15 mouse cellular contexts compared by ENCODE assay signal in the genomic region with DNA sequence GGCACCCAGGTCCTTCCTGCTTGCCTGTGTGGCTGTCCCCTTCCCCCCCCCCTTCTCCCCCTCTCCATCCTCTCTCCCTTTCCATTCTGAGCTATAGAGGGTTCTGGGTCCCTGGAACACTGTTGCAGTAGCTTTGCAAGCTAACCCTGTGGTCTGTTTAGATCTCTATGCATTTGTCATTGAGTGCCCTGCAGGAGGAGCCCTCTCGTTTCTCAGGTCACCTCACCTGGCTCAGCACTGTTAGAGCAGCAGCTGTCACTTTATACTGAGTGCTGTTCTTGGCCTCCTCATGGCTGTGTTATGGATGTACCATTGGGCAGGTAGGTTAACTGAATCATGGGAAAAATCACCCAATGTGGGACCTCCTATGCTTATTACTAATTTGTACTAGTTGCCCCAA.
"Had no signal": no experiment of that assay in that cellular context is flagged by ENCODE, and none has a peak within 500 bp of the region (broad histone marks: within the 10 kb centered on the region; RNA-seq: fewer than 3 reads in every experiment).

No protein-coding gene starts in this region.

- ATAC-seq: midbrain, embryonic 16.5 days had no signal

- H3K9me3 ChIP-seq: limb, embryonic 10.5 days; midbrain, embryonic 12.5 days; neural tube, embryonic 15.5 days; stomach, embryonic 15.5 days had no signal

- H3K4me1 ChIP-seq: megakaryocyte, embryonic 14.5 days; midbrain, embryonic 12.5 days; neural tube, embryonic 15.5 days; stomach, embryonic 15.5 days had no signal

- DNase-seq: kidney, adult 11 months; kidney, postnatal 14 days; lung, postnatal 10 days; right cerebral cortex, adult 18-20 months; right cerebral cortex, postnatal 25 days; thymus, postnatal 36 days had no signal

- H3K4me3 ChIP-seq: left cerebral cortex, adult 2 months; limb, embryonic 10.5 days; megakaryocyte, embryonic 14.5 days; midbrain, embryonic 12.5 days; myocyte; neural tube, embryonic 15.5 days; stomach, embryonic 15.5 days had no signal

- H3K9ac ChIP-seq: midbrain, embryonic 12.5 days; neural tube, embryonic 15.5 days; stomach, embryonic 15.5 days had no signal

- H3K27ac ChIP-seq: left cerebral cortex, adult 2 months; limb, embryonic 10.5 days; macrophage; midbrain, embryonic 12.5 days; neural tube, embryonic 15.5 days; stomach, embryonic 15.5 days had no signal

- H3K4me2 ChIP-seq: midbrain, embryonic 12.5 days; neural tube, embryonic 15.5 days; stomach, embryonic 15.5 days had no signal

- H3K36me3 ChIP-seq: limb, embryonic 10.5 days; midbrain, embryonic 12.5 days; neural tube, embryonic 15.5 days; stomach, embryonic 15.5 days had no signal

- H3K27me3 ChIP-seq: megakaryocyte, embryonic 14.5 days; neural tube, embryonic 15.5 days; stomach, embryonic 15.5 days had no signal
